Mouse (Mus musculus): Measurements from ENCODE around the gene Ubtd2. TPM values are rescaled to one million over a fixed set of nuclear protein-coding genes. Genes with fewer than 3 reads are reported as not detected.
A peak's percentile ranks its signal among the peaks of the same experiment; 100 is the strongest.

Ubtd2 gene
- total RNA-seq, 2 experiments from 2014 or later: 9.3 to 12.1 TPM

GRCm38 (mm10) chr11:32542687-32543411, 87.7 kb downstream of the Ubtd2 start:
- H3K27ac ChIP-seq: peak overlapping the region; percentile 31; the same call in 1 of the 2 replicates
- intact Hi-C loops (cut with DNase I): no loop called here
- H3K4me3 ChIP-seq: no peak overlapping the region
- TF ChIP-seq CTCF (IDR thresholded peaks at IDR 0.05): no peak
- DNase-seq: no peak

GRCm38 (mm10) chr11:32544041-32544440, 88.9 kb downstream of the Ubtd2 start:
- Histone ChIP-seq H3K4me3 (no peak overlapping the region), H3K27ac (peak overlapping the region; percentile 48)
- no peak for DNase-seq
- TF ChIP-seq CTCF (IDR thresholded peaks at IDR 0.05): no peak
- intact Hi-C loops (cut with DNase I): no loop called here

GRCm38 (mm10) chr11:32544497-32544896, 89.3 kb downstream of the Ubtd2 start:
- DNase-seq: no peak
- peak overlapping the region; percentile 48 for H3K27ac ChIP-seq
- H3K4me3 ChIP-seq: no peak overlapping the region
- no peak for TF ChIP-seq CTCF (IDR thresholded peaks at IDR 0.05)
- intact Hi-C loops (cut with DNase I): no loop called here

GRCm38 (mm10) chr11:32545605-32546004, 90.4 kb downstream of the Ubtd2 start:
- TF ChIP-seq CTCF (IDR thresholded peaks at IDR 0.05): no peak
- no peak overlapping the region for H3K4me3 ChIP-seq
- no peak for DNase-seq
- intact Hi-C loops (cut with DNase I): loop anchor here (5.0 kb wide), 1 partner anchor 42 kb away; no protein-coding TSS in a partner anchor
- peak overlapping the region; percentile 78; the same call in 1 of the 2 replicates for H3K27ac ChIP-seq

GRCm38 (mm10) chr11:32546483-32546882, 91.3 kb downstream of the Ubtd2 start:
- TF ChIP-seq CTCF (IDR thresholded peaks at IDR 0.05): no peak
- H3K4me3 ChIP-seq: no peak overlapping the region
- intact Hi-C loops (cut with DNase I): loop anchor here (5.0 kb wide), 1 partner anchor 41 kb away; no protein-coding TSS in a partner anchor
- peak; percentile 85 for DNase-seq
- H3K27ac ChIP-seq: peak overlapping the region; percentile 78

- no peak for TF ChIP-seq CTCF (IDR thresholded peaks at IDR 0.05)
- intact Hi-C loops (cut with DNase I): loop anchor here (5.0 kb wide), 1 partner anchor 40 kb away; no protein-coding TSS in a partner anchor
- Histone ChIP-seq H3K27ac (peak overlapping the region; percentile 78), H3K4me3 (no peak overlapping the region)
- no peak for DNase-seq
These were observed 92.3 kb downstream of the Ubtd2 start for GRCm38 (mm10) chr11:32547391-32547947.

GRCm38 (mm10) chr11:32548240-32548639, 93.1 kb downstream of the Ubtd2 start:
- DNase-seq: peak; percentile 50
- no peak overlapping the region for H3K4me3 ChIP-seq
- TF ChIP-seq CTCF (IDR thresholded peaks at IDR 0.05): no peak
- intact Hi-C loops (cut with DNase I): loop anchor here (5.0 kb wide), 1 partner anchor 39 kb away; no protein-coding TSS in a partner anchor
- H3K27ac ChIP-seq: peak overlapping the region; percentile 78; the same call in 1 of the 2 replicates

GRCm38 (mm10) chr11:32549236-32549635, 94.1 kb downstream of the Ubtd2 start:
- no peak for DNase-seq
- Histone ChIP-seq H3K4me3 (no peak overlapping the region), H3K27ac (peak overlapping the region; percentile 67)
- TF ChIP-seq CTCF (IDR thresholded peaks at IDR 0.05): no peak
- intact Hi-C loops (cut with DNase I): loop anchor here (5.0 kb wide), 1 partner anchor 38 kb away; no protein-coding TSS in a partner anchor

GRCm38 (mm10) chr11:32550102-32550501, 94.9 kb downstream of the Ubtd2 start:
- peak overlapping the region; percentile 67 for H3K27ac ChIP-seq
- DNase-seq: no peak
- H3K4me3 ChIP-seq: no peak overlapping the region
- intact Hi-C loops (cut with DNase I): no loop called here
- TF ChIP-seq CTCF (IDR thresholded peaks at IDR 0.05): no peak

GRCm38 (mm10) chr11:32551056-32551455, 95.9 kb downstream of the Ubtd2 start:
- intact Hi-C loops (cut with DNase I): no loop called here
- DNase-seq: no peak
- no peak overlapping the region for H3K4me3 ChIP-seq
- no peak for TF ChIP-seq CTCF (IDR thresholded peaks at IDR 0.05)
- H3K27ac ChIP-seq: peak overlapping the region; percentile 67

- intact Hi-C loops (cut with DNase I): no loop called here
- peak overlapping the region; percentile 67 for H3K27ac ChIP-seq
- TF ChIP-seq CTCF (IDR thresholded peaks at IDR 0.05): no peak
- peak; percentile 48 for DNase-seq
- no peak overlapping the region; the same call in 1 of the 2 replicates for H3K4me3 ChIP-seq
These were observed 96.6 kb downstream of the Ubtd2 start for GRCm38 (mm10) chr11:32551579-32552297.

GRCm38 (mm10) chr11:32552401-32553090, 97.4 kb downstream of the Ubtd2 start:
- no peak for TF ChIP-seq CTCF (IDR thresholded peaks at IDR 0.05)
- DNase-seq: no peak
- peak overlapping the region; percentile 67 for H3K27ac ChIP-seq
- H3K4me3 ChIP-seq: no peak overlapping the region; the same call in 1 of the 2 replicates
- intact Hi-C loops (cut with DNase I): no loop called here
